Mouse (Mus musculus) limb, embryonic 11.5 days (tissue): ENCODE data around the gene Fam214b. TPM values are rescaled to one million over a fixed set of nuclear protein-coding genes. Genes with fewer than 3 reads are reported as not detected.
"Not testable (repeated sequence)": the region's sequence is repeated elsewhere in the genome, so short reads cannot be mapped to it uniquely, and the experiment has no call there.

Source experiments
- ATAC-seq: fragments of 200-750 bp; cut with Nextera tagmentation; 2 replicates; pipeline ENCODE4 v1.8.0; 2017; ENCODE audit warnings: low read depth; ENCODE audit not compliant: insufficient number of reproducible peaks, low FRiP score, low TSS enrichment
- DNase-seq: peaks from one replicate; pipeline ENCODE4 v3.0.0-alpha.2; 2015; ENCODE audit warnings: low spot score
- H3K27ac ChIP-seq: fragments of 300-500 bp; sonication (generic); replicated peaks from 2 replicates; pipeline ENCODE4 v1.5.1; 2014; ENCODE audit warnings: low read depth, mild to moderate bottlenecking, low read length
- H3K27me3 ChIP-seq: fragments of 300-500 bp; sonication (generic); 2 replicates; pipeline ENCODE4 v1.6.1; 2014; ENCODE audit warnings: mild to moderate bottlenecking, low read length, mixed read lengths; ENCODE audit not compliant: control insufficient read depth, insufficient read depth
- H3K36me3 ChIP-seq: fragments of 300-500 bp; sonication (generic); 2 replicates; pipeline ENCODE4 v1.6.1; 2014; ENCODE audit warnings: mild to moderate bottlenecking, low read length, moderate library complexity, mixed read lengths; ENCODE audit not compliant: control insufficient read depth, insufficient read depth
- H3K4me1 ChIP-seq: fragments of 300-500 bp; sonication (generic); 2 replicates; pipeline ENCODE4 v1.6.1; 2014; ENCODE audit warnings: low read length, mixed read lengths; ENCODE audit not compliant: control insufficient read depth, insufficient read depth
- H3K4me2 ChIP-seq: fragments of 300-500 bp; sonication (generic); 2 replicates; pipeline ENCODE4 v1.6.1; 2014; ENCODE audit warnings: low read depth, mild to moderate bottlenecking, moderate library complexity; ENCODE audit not compliant: severe bottlenecking
- H3K4me3 ChIP-seq: fragments of 300-500 bp; sonication (generic); 2 replicates; pipeline ENCODE4 v1.5.1; 2014; ENCODE audit warnings: low read depth, low read length
- H3K9ac ChIP-seq: fragments of 300-500 bp; sonication (generic); 2 replicates; pipeline ENCODE4 v1.6.1; 2014; ENCODE audit warnings: mild to moderate bottlenecking, low read length
- H3K9me3 ChIP-seq: fragments of 300-500 bp; sonication (generic); 2 replicates; pipeline ENCODE4 v1.6.1; 2016; ENCODE audit warnings: low read length; ENCODE audit not compliant: control insufficient read depth
- WGBS: fragments of 180-500 bp; shearing (Covaris S2); extraction: QIAGEN DNeasy Blood & Tissue Kit; methylation state at CpG from one replicate; pipeline ENCODE4 v1.1.7; 2014; 5-methylcytosine and 5-hydroxymethylcytosine counted together
- polyA plus RNA-seq: library from polyadenylated mRNA; unstranded; fragments of >200 nt; fragmentation: Nextera tagmentation; extraction: Ambion mirVana; gene quantifications from 2 replicates; pipeline ENCODE4 v1.2.1, GENCODE M21; 2014

The Fam214b gene
- polyA plus RNA-seq, 1 experiment from 2014 or later, result 6.0 TPM

- no peaks in the 10 kb centered on the region; the same call in 1 of the 2 replicates for H3K36me3 ChIP-seq
- H3K27ac ChIP-seq, result no peak overlapping the region
- H3K4me2 ChIP-seq, result no peak overlapping the region
- H3K4me1 ChIP-seq, result no peaks in the 10 kb centered on the region; the same call in 1 of the 2 replicates
- H3K9me3 ChIP-seq, result no peaks in the 10 kb centered on the region
- no peak for ATAC-seq
- no peak overlapping the region for H3K9ac ChIP-seq
- WGBS, result 96% methylated on average over 1 of the region's 1 CpGs
- no peak overlapping the region for H3K4me3 ChIP-seq
- DNase-seq, result no peak
- H3K27me3 ChIP-seq, result no peaks in the 10 kb centered on the region
Measured at GRCm38 (mm10) chr4:43012091-43012490, 33.9 kb downstream of the Fam214b start.

GRCm38 (mm10) chr4:43010161-43011038 lies 35.6 kb downstream of the Fam214b start, which contains the start of gene Fancg:
Fancg (minus strand) TSS chr4:43010506.
- no peaks in the 10 kb centered on the region for H3K27me3 ChIP-seq
- 2% methylated on average over 37 of the region's 37 CpGs for WGBS
- H3K4me3 ChIP-seq, result peak within 1 kb of the TSS; percentile 67
- H3K9me3 ChIP-seq, result no peaks in the 10 kb centered on the region
- ATAC-seq, result peak; percentile 87
- peak; percentile 89 for DNase-seq
- peak within 1 kb of the TSS; percentile 14; the same call in 1 of the 2 replicates for H3K27ac ChIP-seq
- no peaks in the 10 kb centered on the region; the same call in 1 of the 2 replicates for H3K4me1 ChIP-seq
- peak within 1 kb of the TSS; percentile 63 for H3K9ac ChIP-seq
- H3K4me2 ChIP-seq, result peak within 1 kb of the TSS; percentile 72
- H3K36me3 ChIP-seq, result no peaks in the 10 kb centered on the region; the same call in 1 of the 2 replicates

- no peak overlapping the region for H3K9ac ChIP-seq
- no peak overlapping the region for H3K27ac ChIP-seq
- no peak overlapping the region for H3K4me3 ChIP-seq
- no peak for DNase-seq
- no peaks in the 10 kb centered on the region; the same call in 1 of the 2 replicates for H3K4me1 ChIP-seq
- H3K4me2 ChIP-seq, result no peak overlapping the region
- H3K9me3 ChIP-seq, result no peaks in the 10 kb centered on the region
- no peaks in the 10 kb centered on the region for H3K27me3 ChIP-seq
- 68% methylated on average over 2 of the region's 2 CpGs for WGBS
- ATAC-seq, result no peak
- H3K36me3 ChIP-seq, result no peaks in the 10 kb centered on the region; the same call in 1 of the 2 replicates
Measured at GRCm38 (mm10) chr4:43005765-43006164, 40.3 kb downstream of the Fam214b start.

- Histone ChIP-seq H3K9ac (no peak overlapping the region), H3K4me3 (no peak overlapping the region), H3K9me3 (no peaks in the 10 kb centered on the region), H3K36me3 (no peaks in the 10 kb centered on the region; the same call in 1 of the 2 replicates), H3K27ac (no peak overlapping the region), H3K4me1 (no peaks in the 10 kb centered on the region; the same call in 1 of the 2 replicates), H3K4me2 (no peak overlapping the region), H3K27me3 (no peaks in the 10 kb centered on the region)
- DNase-seq (no peak), ATAC-seq (no peak)
- 93% methylated on average over 3 of the region's 3 CpGs for WGBS
Measured at GRCm38 (mm10) chr4:43004951-43005350, 41.1 kb downstream of the Fam214b start.

GRCm38 (mm10) chr4:43002756-43003439 lies 43.1 kb downstream of the Fam214b start:
- Histone ChIP-seq H3K4me3 (no peak overlapping the region), H3K36me3 (no peaks in the 10 kb centered on the region; the same call in 1 of the 2 replicates), H3K4me2 (no peak overlapping the region), H3K9ac (no peak overlapping the region), H3K4me1 (peaks cover 2% of the 10 kb centered on the region; the same call in 1 of the 2 replicates), H3K27me3 (no peaks in the 10 kb centered on the region), H3K27ac (no peak overlapping the region), H3K9me3 (no peaks in the 10 kb centered on the region)
- ATAC-seq (no peak), DNase-seq (no peak)
- WGBS, result 78% methylated on average over 12 of the region's 12 CpGs

- Histone ChIP-seq H3K27ac (no peak overlapping the region; the same call in 1 of the 2 replicates), H3K36me3 (no peaks in the 10 kb centered on the region), H3K27me3 (no peaks in the 10 kb centered on the region), H3K4me3 (no peak overlapping the region), H3K9ac (no peak overlapping the region), H3K4me1 (peaks cover 2% of the 10 kb centered on the region; the same call in 1 of the 2 replicates), H3K4me2 (no peak overlapping the region), H3K9me3 (no peaks in the 10 kb centered on the region)
- 89% methylated on average over 2 of the region's 2 CpGs for WGBS
- DNase-seq (no peak), ATAC-seq (no peak)
Measured at GRCm38 (mm10) chr4:43001272-43001671, 44.7 kb downstream of the Fam214b start.

GRCm38 (mm10) chr4:43000141-43000986 lies 45.7 kb downstream of the Fam214b start, which contains the start of gene Vcp:
Vcp (minus strand) TSS chr4:43000507.
- not testable (repeated sequence) for H3K9me3 ChIP-seq, H3K36me3 ChIP-seq, H3K27me3 ChIP-seq, H3K4me1 ChIP-seq
- H3K4me2 ChIP-seq, result peak within 1 kb of the TSS; percentile 82
- H3K27ac ChIP-seq, result peak within 1 kb of the TSS; percentile 98
- peak within 1 kb of the TSS; percentile 95 for H3K9ac ChIP-seq
- peak within 1 kb of the TSS; percentile 97 for H3K4me3 ChIP-seq
- ATAC-seq (peak; percentile 97), DNase-seq (peak; percentile 99)
- WGBS, result under 1% methylated on average over 46 of the region's 56 CpGs
